ENCODE assay signal across 30 mouse cellular contexts in the genomic region with DNA sequence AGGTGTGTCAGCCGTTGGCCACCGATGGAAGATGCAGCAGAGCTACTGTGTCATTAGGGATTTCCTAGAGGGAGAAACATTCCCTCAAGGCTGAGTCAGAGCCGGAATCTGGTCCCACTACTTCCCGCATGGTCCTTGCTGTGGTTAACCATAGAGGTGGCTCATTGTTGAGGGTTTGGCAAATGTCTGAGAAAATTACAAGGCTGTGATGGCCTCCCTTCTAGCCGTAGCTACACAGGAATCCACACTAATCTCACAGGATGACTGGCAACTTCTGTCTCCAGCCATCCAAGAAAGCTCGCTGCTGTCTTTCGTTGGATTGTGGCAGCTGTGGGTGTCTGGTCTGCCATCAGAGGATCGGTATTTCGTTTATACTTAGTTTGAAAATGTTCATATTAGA. TPM values are rescaled to one million over a fixed set of nuclear protein-coding genes. Genes with fewer than 3 reads are reported as not detected.
DNase-seq lines count a peak whose midpoint lies in the region; TF ChIP-seq lines count a peak whose summit lies in the region.
"Had no signal": no experiment of that assay in that cellular context is flagged by ENCODE, and none has a peak within 500 bp of the region (broad histone marks: within the 10 kb centered on the region; RNA-seq: fewer than 3 reads in every experiment).

No protein-coding gene starts in this region.

- no peak for TF ChIP-seq POLR2A in myocyte (IDR thresholded peaks at IDR 0.05; ENCODE audit: insufficient read length, low read depth)

- H3ac ChIP-seq in myocyte (ENCODE audit: control insufficient read depth, insufficient read length) = no peak overlapping the region

- peak overlapping the region; percentile 59 for H3K4me2 ChIP-seq in myocyte (ENCODE audit: low read depth)
- H3K4me2 ChIP-seq: embryonic facial prominence, embryonic 13.5 days; heart, embryonic 13.5 days; hindbrain, embryonic 14.5 days had no signal

- H3K4me3 ChIP-seq in myocyte = no peak overlapping the region
- H3K4me3 ChIP-seq: embryonic facial prominence, embryonic 10.5 days; embryonic facial prominence, embryonic 13.5 days; gastrocnemius, adult 2 months; heart, embryonic 13.5 days had no signal

- H3K27me3 ChIP-seq in myocyte (ENCODE audit: control insufficient read depth, insufficient read depth, insufficient read length) = no peaks in the 10 kb centered on the region
- H3K27me3 ChIP-seq: embryonic facial prominence, embryonic 13.5 days had no signal

- no peaks in the 10 kb centered on the region for H3K36me3 ChIP-seq in myocyte (ENCODE audit: control insufficient read depth, insufficient read depth)
- H3K36me3 ChIP-seq: embryonic facial prominence, embryonic 10.5 days; embryonic facial prominence, embryonic 13.5 days; heart, embryonic 13.5 days had no signal

- DNase-seq in 3134 (ENCODE audit: extremely low read depth, insufficient read length, low spot score) (peak; percentile 64), 416B (ENCODE audit: low read depth) (peak; percentile 29), NIH3T3 (ENCODE audit: low read depth) (peak; percentile 56)
- no peak for DNase-seq in layer of hippocampus, postnatal 14 days (ENCODE audit: low spot score in 2 of 2)
- no peak for DNase-seq in thymus, postnatal 0 days (ENCODE audit: low spot score)
- no peak for DNase-seq in yolk sac, embryonic 10.5 days (ENCODE audit: low spot score)
- DNase-seq: adrenal gland, adult 2 months; adrenal gland, postnatal 14 days; B cell, adult 2 months; cerebellum, adult 11-12 months; cerebellum, adult 8-10 months; cerebellum, postnatal 10 days; cerebellum, postnatal 36 days; embryo, embryonic 11 days; forebrain, postnatal 0 days; gastrocnemius, adult 2 months; gastrocnemius, postnatal 14 days; heart, adult 11 months; heart, postnatal 14 days; heart, postnatal 4 days had no signal

- no peaks in the 10 kb centered on the region for H3K79me2 ChIP-seq in myocyte (ENCODE audit: control insufficient read depth, insufficient read depth)

TF ChIP-seq in myocyte, 11 proteins besides CTCF, POLR2A, EP300 and RAD21:
- TF ChIP-seq POLR2AphosphoS2 (IDR thresholded peaks at IDR 0.05; ENCODE audit: insufficient read length, low read depth) (no peak), E2F4 (IDR thresholded peaks at IDR 0.05; ENCODE audit: insufficient read depth) (no peak), REST (IDR thresholded peaks at IDR 0.05; ENCODE audit: insufficient read depth, insufficient read length) (no peak), TCF12 (IDR thresholded peaks at IDR 0.05; ENCODE audit: insufficient read depth, poor library complexity, severe bottlenecking) (peak; percentile 9), MAX (IDR thresholded peaks at IDR 0.05; ENCODE audit: low read depth) (no peak), CEBPB (IDR thresholded peaks at IDR 0.05; ENCODE audit: insufficient read depth, poor library complexity, severe bottlenecking) (no peak), USF1 (IDR thresholded peaks at IDR 0.05; ENCODE audit: low read depth) (no peak), MYOG (IDR thresholded peaks at IDR 0.05; ENCODE audit: control insufficient read depth in 1 of 3, insufficient read depth in 1 of 3, insufficient read length in 2 of 3, low read depth in 2 of 3) (peak in 2 of 3 experiments; percentile 4 to 30), TCF3 (IDR thresholded peaks at IDR 0.05; ENCODE audit: insufficient read length, low read depth) (no peak), SRF (IDR thresholded peaks at IDR 0.05; ENCODE audit: control insufficient read depth, insufficient read length, low read depth) (no peak), MYOD1 (IDR thresholded peaks at IDR 0.05; ENCODE audit: control insufficient read depth in 1 of 3, insufficient read length in 2 of 3, low read depth in 2 of 3) (peak in 1 of 3 experiments; percentile 27)

RNA-seq across cellular contexts. Expression of gene Dlx2, which starts 42.6 kb away (rescaled TPM):
- polyA plus RNA-seq in myocyte (2012; fragmentation: generic; extraction: Trizol) = 1.7 TPM
- total RNA-seq in layer of hippocampus, postnatal 14 days (2021) = 1 to 10 TPM; 6.2 to 7.5 TPM
- 0.05 TPM in 1 of 2 replicates, not detected in the other for polyA plus RNA-seq in thymus, postnatal 0 days (2015; fragmentation: Nextera tagmentation; extraction: Ambion mirVana)
- total RNA-seq: gastrocnemius, adult 2 months; heart, adult 8-10 months; heart, postnatal 14 days; hindbrain, postnatal 0 days; MEL had no signal
- polyA plus RNA-seq: CD4-positive, CD25-positive, alpha-beta regulatory T cell, adult 4 months; inflammation-experienced regulatory T-cells, adult 6 months had no signal

Comparison
In these comparisons a context has a peak if more than half of its experiments do, and no peak if none do; other contexts are left out.
1. DNase-seq: peak in 3134 (single experiment), 416B (single experiment) and NIH3T3 (single experiment); none in layer of hippocampus, postnatal 14 days (0 of 2), thymus, postnatal 0 days (single experiment) and yolk sac, embryonic 10.5 days (single experiment).